Mouse (Mus musculus) C2C12 (cell line): Measurements from ENCODE around the gene Gm42742.

Source experiments
- CTCF ChIP-seq: IDR thresholded peaks from one replicate; pipeline ENCODE4 v1.5.1; 2011; ENCODE audit not compliant: control insufficient read depth, insufficient read depth, insufficient read length
- FOSL1 ChIP-seq: IDR thresholded peaks from one replicate; pipeline ENCODE4 v1.8.0; 2011; ENCODE audit warnings: mild to moderate bottlenecking, low read length; ENCODE audit not compliant: poor library complexity, insufficient read depth, severe bottlenecking
- MAX ChIP-seq: IDR thresholded peaks from one replicate; pipeline ENCODE4 v1.6.1; 2011; ENCODE audit warnings: mild to moderate bottlenecking, control low read depth
- MYOD1 ChIP-seq: IDR thresholded peaks from one replicate; pipeline ENCODE4 v1.6.1; 2011; ENCODE audit warnings: low read depth; ENCODE audit not compliant: control insufficient read depth, insufficient read length

DNA sequence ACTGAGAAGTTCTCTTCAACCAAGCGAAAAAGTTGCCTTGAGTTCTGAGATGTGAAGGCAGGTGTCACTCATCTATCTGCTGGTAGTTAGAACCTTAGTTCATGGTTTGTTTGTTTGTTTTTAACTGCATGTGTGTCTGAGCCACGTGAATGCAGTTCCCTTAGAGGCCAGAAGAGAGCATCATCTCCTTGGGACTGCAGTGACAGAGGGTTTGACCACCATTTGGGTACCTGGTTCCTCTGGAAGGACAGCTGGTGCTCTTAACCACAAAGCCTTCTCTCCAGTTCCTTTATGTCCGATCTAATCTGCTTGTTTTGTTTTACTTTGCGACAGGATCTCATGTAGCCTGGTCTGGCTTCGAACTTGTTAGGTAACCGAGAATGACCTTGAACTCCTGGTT lies 44.6 kb upstream of the Gm42742 start:
- TF ChIP-seq MAX (no peak), CTCF (no peak), FOSL1 (no peak), MYOD1 (no peak)
